Mouse (Mus musculus): ENCODE measurements around the gene BC004004. TPM values are rescaled to one million over a fixed set of nuclear protein-coding genes. Genes with fewer than 3 reads are reported as not detected.
A peak's percentile ranks its signal among the peaks of the same experiment; 100 is the strongest.

BC004004 gene
- total and polyA plus RNA-seq, 3 experiments: 19.8 to 68.0 (median 51.7) TPM

GRCm38 (mm10) chr17:29342010-29342910 is 73.7 kb downstream of the BC004004 start:
- peaks cover 2% of the 10 kb centered on the region; the same call in 1 of the 2 replicates for H3K27me3 ChIP-seq (ENCODE audit: insufficient read depth, low read length)
- no peaks in the 10 kb centered on the region for H3K9me3 ChIP-seq (replicated peaks)
- DNase-seq (ENCODE audit: low spot score) (peak; percentile 29), ATAC-seq (ENCODE audit: extremely low read depth, insufficient number of reproducible peaks, low FRiP score, poor library complexity, severe bottlenecking) (no peak)
- TF ChIP-seq GATA2 (IDR thresholded peaks at IDR 0.05; ENCODE audit: borderline replicate concordance, low read depth, low read length) (no peak), CTCF (IDR thresholded peaks at IDR 0.05; ENCODE audit: low read depth, low read length) (no peak)
- H3K4me3 ChIP-seq (ENCODE audit: low read depth, low read length): peak overlapping the region; percentile 54; the same call in 1 of the 2 replicates
- peaks cover 86% of the 10 kb centered on the region for H3K36me3 ChIP-seq (replicated peaks)
- peaks cover 69% of the 10 kb centered on the region for H3K4me1 ChIP-seq (ENCODE audit: insufficient read depth, low read depth, low read length)

- no peak for ATAC-seq (ENCODE audit: extremely low read depth, insufficient number of reproducible peaks, low FRiP score, poor library complexity, severe bottlenecking)
- H3K4me1 ChIP-seq (ENCODE audit: insufficient read depth, low read depth, low read length): peaks cover 72% of the 10 kb centered on the region
- H3K36me3 ChIP-seq (replicated peaks): peaks cover 76% of the 10 kb centered on the region
These were observed 74.7 kb downstream of the BC004004 start for GRCm38 (mm10) chr17:29343241-29343640.

GRCm38 (mm10) chr17:29345272-29345671 is 76.7 kb downstream of the BC004004 start:
- no peak for TF ChIP-seq GATA2 (IDR thresholded peaks at IDR 0.05; ENCODE audit: borderline replicate concordance, low read depth, low read length)
- TF ChIP-seq TAL1 (conservative IDR thresholded peaks at IDR 0.05; ENCODE audit: low read depth, low read length): no peak
- no peak for TF ChIP-seq CTCF (IDR thresholded peaks at IDR 0.05; ENCODE audit: low read depth, low read length)
- TF ChIP-seq POLR2AphosphoS5 (IDR thresholded peaks at IDR 0.05; ENCODE audit: insufficient replicate concordance, low read depth, low read length): no peak
- no peak for TF ChIP-seq GATA1 (IDR thresholded peaks at IDR 0.05; ENCODE audit: borderline replicate concordance, low read length)
- H3K36me3 ChIP-seq (replicated peaks): peaks cover 56% of the 10 kb centered on the region
- H3K4me1 ChIP-seq (ENCODE audit: insufficient read depth, low read depth, low read length): peaks cover 63% of the 10 kb centered on the region
- DNase-seq (ENCODE audit: low spot score) (no peak), ATAC-seq (ENCODE audit: extremely low read depth, insufficient number of reproducible peaks, low FRiP score, poor library complexity, severe bottlenecking) (no peak)
- no peak overlapping the region for H3K4me3 ChIP-seq (ENCODE audit: low read depth, low read length)
- H3K9me3 ChIP-seq (replicated peaks): no peaks in the 10 kb centered on the region
- H3K27me3 ChIP-seq (ENCODE audit: insufficient read depth, low read length): peaks cover 2% of the 10 kb centered on the region; the same call in 1 of the 2 replicates

More at GRCm38 (mm10) chr17:29343241-29343640, 74.7 kb downstream of the BC004004 start:
- H3K4me3 ChIP-seq (ENCODE audit: low read depth, low read length): no peak overlapping the region
- no peaks in the 10 kb centered on the region for H3K9me3 ChIP-seq (replicated peaks)
- DNase-seq (ENCODE audit: low spot score): no peak
- no peak for TF ChIP-seq GATA1 (IDR thresholded peaks at IDR 0.05; ENCODE audit: borderline replicate concordance, low read length)
- no peak for TF ChIP-seq TAL1 (conservative IDR thresholded peaks at IDR 0.05; ENCODE audit: low read depth, low read length)
- H3K27me3 ChIP-seq (ENCODE audit: insufficient read depth, low read length): peaks cover 2% of the 10 kb centered on the region; the same call in 1 of the 2 replicates

GRCm38 (mm10) chr17:29346496-29347125 is 78.0 kb downstream of the BC004004 start:
- H3K4me3 ChIP-seq (ENCODE audit: low read depth, low read length): peak overlapping the region; percentile 92
- peaks cover 43% of the 10 kb centered on the region for H3K36me3 ChIP-seq (replicated peaks)
- peak; percentile 55 for DNase-seq (ENCODE audit: low spot score)
- no peaks in the 10 kb centered on the region for H3K9me3 ChIP-seq (replicated peaks)
- H3K27me3 ChIP-seq (ENCODE audit: insufficient read depth, low read length): peaks cover 2% of the 10 kb centered on the region; the same call in 1 of the 2 replicates
- TF ChIP-seq GATA1 (IDR thresholded peaks at IDR 0.05; ENCODE audit: borderline replicate concordance, low read length) (no peak), TAL1 (conservative IDR thresholded peaks at IDR 0.05; ENCODE audit: low read depth, low read length) (no peak), CTCF (IDR thresholded peaks at IDR 0.05; ENCODE audit: low read depth, low read length) (no peak), POLR2AphosphoS5 (IDR thresholded peaks at IDR 0.05; ENCODE audit: insufficient replicate concordance, low read depth, low read length) (no peak), GATA2 (IDR thresholded peaks at IDR 0.05; ENCODE audit: borderline replicate concordance, low read depth, low read length) (no peak)
- H3K4me1 ChIP-seq (ENCODE audit: insufficient read depth, low read depth, low read length): peaks cover 49% of the 10 kb centered on the region
- no peak for ATAC-seq (ENCODE audit: extremely low read depth, insufficient number of reproducible peaks, low FRiP score, poor library complexity, severe bottlenecking)

- Histone ChIP-seq H3K36me3 (replicated peaks) (peaks cover 37% of the 10 kb centered on the region), H3K4me1 (ENCODE audit: insufficient read depth, low read depth, low read length) (peaks cover 43% of the 10 kb centered on the region), H3K27me3 (ENCODE audit: insufficient read depth, low read length) (peaks cover 2% of the 10 kb centered on the region; the same call in 1 of the 2 replicates), H3K9me3 (replicated peaks) (no peaks in the 10 kb centered on the region), H3K4me3 (ENCODE audit: low read depth, low read length) (peak overlapping the region; percentile 92)
- DNase-seq (ENCODE audit: low spot score) (peak; percentile 55), ATAC-seq (ENCODE audit: extremely low read depth, insufficient number of reproducible peaks, low FRiP score, poor library complexity, severe bottlenecking) (no peak)
- TF ChIP-seq CTCF (IDR thresholded peaks at IDR 0.05; ENCODE audit: low read depth, low read length) (no peak), TAL1 (conservative IDR thresholded peaks at IDR 0.05; ENCODE audit: low read depth, low read length) (no peak), GATA1 (IDR thresholded peaks at IDR 0.05; ENCODE audit: borderline replicate concordance, low read length) (no peak), POLR2AphosphoS5 (IDR thresholded peaks at IDR 0.05; ENCODE audit: insufficient replicate concordance, low read depth, low read length) (no peak), GATA2 (IDR thresholded peaks at IDR 0.05; ENCODE audit: borderline replicate concordance, low read depth, low read length) (no peak)
These were observed 78.6 kb downstream of the BC004004 start for GRCm38 (mm10) chr17:29347126-29347644.

- peaks cover 2% of the 10 kb centered on the region; the same call in 1 of the 2 replicates for H3K27me3 ChIP-seq (ENCODE audit: insufficient read depth, low read length)
- peak; percentile 93 for ATAC-seq (ENCODE audit: extremely low read depth, insufficient number of reproducible peaks, low FRiP score, poor library complexity, severe bottlenecking)
- peaks cover 31% of the 10 kb centered on the region for H3K36me3 ChIP-seq (replicated peaks)
- peaks cover 38% of the 10 kb centered on the region for H3K4me1 ChIP-seq (ENCODE audit: insufficient read depth, low read depth, low read length)
- no peaks in the 10 kb centered on the region for H3K9me3 ChIP-seq (replicated peaks)
- TF ChIP-seq GATA1 (IDR thresholded peaks at IDR 0.05; ENCODE audit: borderline replicate concordance, low read length) (no peak), TAL1 (conservative IDR thresholded peaks at IDR 0.05; ENCODE audit: low read depth, low read length) (no peak), POLR2AphosphoS5 (IDR thresholded peaks at IDR 0.05; ENCODE audit: insufficient replicate concordance, low read depth, low read length) (no peak), CTCF (IDR thresholded peaks at IDR 0.05; ENCODE audit: low read depth, low read length) (no peak), GATA2 (IDR thresholded peaks at IDR 0.05; ENCODE audit: borderline replicate concordance, low read depth, low read length) (no peak)
- peak within 1 kb of the TSS; percentile 92 for H3K4me3 ChIP-seq (ENCODE audit: low read depth, low read length)
- DNase-seq (ENCODE audit: low spot score): peak; percentile 98
These were observed 79.2 kb downstream of the BC004004 start, which contains the start of gene Mtch1 for GRCm38 (mm10) chr17:29347645-29348256. Gene Mtch1 (minus strand): TSS chr17:29347934.

All from G1E (cell line).